ENCODE assay signal across 13 mouse cellular contexts in the genomic region with DNA sequence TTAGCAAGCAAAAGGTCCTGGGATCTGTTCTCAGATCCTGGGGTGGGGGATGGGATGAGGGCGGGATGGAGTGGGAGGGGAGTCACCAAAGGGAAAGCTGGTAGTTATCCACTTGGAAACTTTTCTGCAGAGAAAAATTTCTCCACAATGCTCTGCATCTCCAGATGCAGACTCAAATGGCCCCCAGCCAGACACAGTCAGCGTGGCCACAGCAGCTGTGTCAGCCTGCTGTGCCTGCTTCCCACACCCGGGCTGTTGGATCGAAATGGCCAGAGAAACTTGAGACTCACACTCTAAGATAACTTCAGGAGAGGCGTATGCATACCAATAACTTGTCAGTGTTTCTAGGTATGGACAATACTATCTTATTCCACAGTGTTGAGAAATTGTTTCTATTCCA. TPM values are rescaled to one million over a fixed set of nuclear protein-coding genes. Genes with fewer than 3 reads are reported as not detected.
DNase-seq lines count a peak whose midpoint lies in the region; ATAC-seq and TF ChIP-seq lines count a peak whose summit lies in the region.
"Had no signal": no experiment of that assay in that cellular context is flagged by ENCODE, and none has a peak within 500 bp of the region (broad histone marks: within the 10 kb centered on the region; RNA-seq: fewer than 3 reads in every experiment).

No protein-coding gene starts in this region.

- no peak overlapping the region for H3K9ac ChIP-seq in heart, adult 2 months (ENCODE audit: low read depth, low read length)
- H3K9ac ChIP-seq in heart, embryonic 11.5 days (ENCODE audit: low read depth, low read length), result no peak overlapping the region
- no peak overlapping the region for H3K9ac ChIP-seq in limb, embryonic 13.5 days
- no peak overlapping the region for H3K9ac ChIP-seq in forebrain, embryonic 13.5 days
- H3K9ac ChIP-seq: liver, embryonic 14.5 days had no signal

- peaks cover 1% of the 10 kb centered on the region; the same call in 1 of the 2 replicates for H3K4me1 ChIP-seq in heart, adult 2 months (ENCODE audit: control insufficient read depth, insufficient read depth, low read length)
- no peaks in the 10 kb centered on the region; the same call in 1 of the 2 replicates for H3K4me1 ChIP-seq in heart, embryonic 11.5 days (ENCODE audit: control insufficient read depth, insufficient read depth, low read length)
- H3K4me1 ChIP-seq in limb, embryonic 13.5 days, result peaks cover 11% of the 10 kb centered on the region
- H3K4me1 ChIP-seq in forebrain, embryonic 13.5 days, result no peaks in the 10 kb centered on the region

- no peaks in the 10 kb centered on the region for H3K79me2 ChIP-seq in heart, adult 2 months (replicated peaks; ENCODE audit: control insufficient read depth, insufficient read depth, low read length)

- ATAC-seq in heart, embryonic 11.5 days (replicated peaks; ENCODE audit: insufficient number of reproducible peaks, low FRiP score, low TSS enrichment), result no peak
- peak; percentile 55; the same call in 1 of the 2 replicates for ATAC-seq in limb, embryonic 13.5 days (ENCODE audit: low FRiP score, low read depth)
- no peak for ATAC-seq in forebrain, embryonic 13.5 days
- ATAC-seq: forebrain, embryonic 16.5 days; hindbrain, postnatal 0 days had no signal

- 48% methylated on average over 5 of the region's 5 CpGs for WGBS in heart, adult 2 months
- 47% methylated on average over 5 of the region's 5 CpGs for WGBS in heart, embryonic 11.5 days (ENCODE audit: insufficient replicate concordance)
- WGBS in limb, embryonic 13.5 days, result 23% methylated on average over 5 of the region's 5 CpGs
- WGBS in forebrain, embryonic 13.5 days, result 78% methylated on average over 5 of the region's 5 CpGs

- no peaks in the 10 kb centered on the region for H3K36me3 ChIP-seq in heart, adult 2 months (ENCODE audit: control insufficient read depth, insufficient read depth, low read length)
- no peaks in the 10 kb centered on the region for H3K36me3 ChIP-seq in heart, embryonic 11.5 days (ENCODE audit: control insufficient read depth, insufficient read depth, low read length)
- no peaks in the 10 kb centered on the region for H3K36me3 ChIP-seq in limb, embryonic 13.5 days
- no peaks in the 10 kb centered on the region for H3K36me3 ChIP-seq in forebrain, embryonic 13.5 days (ENCODE audit: poor library complexity, severe bottlenecking)

- no peak overlapping the region for H3K27ac ChIP-seq in heart, adult 2 months
- no peak overlapping the region for H3K27ac ChIP-seq in heart, embryonic 11.5 days (ENCODE audit: low read depth, low read length)
- no peak overlapping the region for H3K27ac ChIP-seq in limb, embryonic 13.5 days
- no peak overlapping the region for H3K27ac ChIP-seq in forebrain, embryonic 13.5 days
- H3K27ac ChIP-seq: hindbrain, postnatal 0 days; liver, embryonic 14.5 days had no signal

- H3K27me3 ChIP-seq in heart, adult 2 months (ENCODE audit: control insufficient read depth, insufficient read depth, low read length), result no peaks in the 10 kb centered on the region
- no peaks in the 10 kb centered on the region for H3K27me3 ChIP-seq in heart, embryonic 11.5 days (ENCODE audit: control insufficient read depth, insufficient read depth, low read length)
- no peaks in the 10 kb centered on the region for H3K27me3 ChIP-seq in limb, embryonic 13.5 days
- H3K27me3 ChIP-seq in forebrain, embryonic 13.5 days, result no peaks in the 10 kb centered on the region

- TF ChIP-seq CTCF in heart, adult 2 months (IDR thresholded peaks at IDR 0.05), result no peak

- intact Hi-C loops in heart, adult 2 months (cut with DNase I), result loop anchor here (10.0 kb wide), 1 partner anchor 272 kb away; no protein-coding TSS in a partner anchor
- intact Hi-C loops in gastrocnemius, postnatal 14 days (cut with DNase I; ENCODE audit: low total_unique reads), result loop anchor here (10.0 kb wide), 1 partner anchor 72 kb away; a partner anchor contains a TSS
- intact Hi-C loops in left cerebral cortex, postnatal 14 days (cut with DNase I), result loop anchor here (10.0 kb wide), 2 partner anchors 262 to 442 kb away; no protein-coding TSS in a partner anchor

- no peaks in the 10 kb centered on the region for H3K9me3 ChIP-seq in heart, embryonic 11.5 days (replicated peaks; ENCODE audit: control insufficient read depth, low read length)
- H3K9me3 ChIP-seq in limb, embryonic 13.5 days, result peaks cover 5% of the 10 kb centered on the region; the same call in 1 of the 2 replicates
- H3K9me3 ChIP-seq in forebrain, embryonic 13.5 days (replicated peaks), result no peaks in the 10 kb centered on the region

- TF ChIP-seq EP300 in heart, adult 2 months (IDR thresholded peaks at IDR 0.05; ENCODE audit: insufficient read depth, low read depth, low read length), result no peak

- DNase-seq in heart, adult 2 months, result peak; percentile 68 to 75
- peak; percentile 39 for DNase-seq in 3T3-L1 (ENCODE audit: low read depth, low spot score)
- peak; percentile 87 for DNase-seq in gastrocnemius, postnatal 14 days
- DNase-seq in layer of hippocampus, postnatal 14 days (ENCODE audit: low spot score in 2 of 2), result no peak
- no peak for DNase-seq in left cerebral cortex, postnatal 14 days (ENCODE audit: low spot score in 2 of 2)
- DNase-seq: layer of hippocampus, adult 9-11 months; retina, postnatal 1 day had no signal

- H3K4me3 ChIP-seq in heart, adult 2 months, result no peak overlapping the region
- H3K4me3 ChIP-seq in heart, embryonic 11.5 days (ENCODE audit: low read depth, low read length), result no peak overlapping the region
- no peak overlapping the region for H3K4me3 ChIP-seq in limb, embryonic 13.5 days
- no peak overlapping the region for H3K4me3 ChIP-seq in forebrain, embryonic 13.5 days

- no peak overlapping the region for H3K4me2 ChIP-seq in heart, embryonic 11.5 days
- H3K4me2 ChIP-seq in limb, embryonic 13.5 days (replicated peaks), result no peak overlapping the region
- no peak overlapping the region for H3K4me2 ChIP-seq in forebrain, embryonic 13.5 days

- TF ChIP-seq POLR2A in heart, adult 2 months (IDR thresholded peaks at IDR 0.05; ENCODE audit: insufficient read depth, low read depth, low read length), result no peak

RNA-seq across cellular contexts. Expression of a gene that starts 45.9 kb away (rescaled TPM):
- 10 to 100 TPM; 40.8 to 41.9 TPM for total RNA-seq in heart, adult 2 months (2021)
- polyA plus RNA-seq in heart, adult 2 months (2012; rRNA removed), result 20.5 and 48.8 TPM in 2 replicates
- polyA plus RNA-seq in heart, embryonic 11.5 days (2014; fragmentation: Nextera tagmentation; extraction: Ambion mirVana), result 33.3 and 41.2 TPM in 2 replicates
- 10 to 100 TPM; 20.5 to 21.2 TPM for total RNA-seq in gastrocnemius, postnatal 14 days (2021)
- polyA plus RNA-seq in limb, embryonic 13.5 days (2015; fragmentation: Nextera tagmentation; extraction: Ambion mirVana), result 33.0 and 35.8 TPM in 2 replicates
- total RNA-seq in layer of hippocampus, postnatal 14 days (2021), result 10 to 100 TPM; 77.7 to 78.0 TPM
- 10 to 100 TPM; 61.4 to 64.2 TPM for total RNA-seq in left cerebral cortex, postnatal 14 days (2021)
- 14.0 and 14.5 TPM in 2 replicates for polyA plus RNA-seq in forebrain, embryonic 13.5 days (2015; fragmentation: Nextera tagmentation; extraction: Ambion mirVana)

RNA-seq across cellular contexts. Expression of a gene that starts 46.2 kb away (rescaled TPM):
- not detected for total RNA-seq in heart, adult 2 months (2021)
- not detected in 2 replicates for polyA plus RNA-seq in heart, adult 2 months (2012; rRNA removed)
- polyA plus RNA-seq in heart, embryonic 11.5 days (2014; fragmentation: Nextera tagmentation; extraction: Ambion mirVana), result not detected in 2 replicates
- total RNA-seq in gastrocnemius, postnatal 14 days (2021), result not detected
- polyA plus RNA-seq in limb, embryonic 13.5 days (2015; fragmentation: Nextera tagmentation; extraction: Ambion mirVana), result not detected in 2 replicates
- total RNA-seq in layer of hippocampus, postnatal 14 days (2021), result not detected
- not detected for total RNA-seq in left cerebral cortex, postnatal 14 days (2021)
- polyA plus RNA-seq in forebrain, embryonic 13.5 days (2015; fragmentation: Nextera tagmentation; extraction: Ambion mirVana), result not detected in 2 replicates
- total RNA-seq: hindbrain, postnatal 0 days had no signal
- polyA plus RNA-seq: forebrain, embryonic 16.5 days; hindbrain, postnatal 0 days; liver, embryonic 14.5 days had no signal

Comparison
In these comparisons a context has a peak if more than half of its experiments do, and no peak if none do; other contexts are left out.
1. DNase-seq: peak in heart, adult 2 months (2 of 2), 3T3-L1 (single experiment) and gastrocnemius, postnatal 14 days (single experiment); none in layer of hippocampus, postnatal 14 days (0 of 2) and left cerebral cortex, postnatal 14 days (0 of 2).